Mouse (Mus musculus) splenic B cell, adult 2 months (primary cell): ENCODE measurements around the gene Gm9732.
"Not testable (repeated sequence)": the region's sequence is repeated elsewhere in the genome, so short reads cannot be mapped to it uniquely, and the experiment has no call there.

Experiments used
- DNase-seq: peaks from one replicate; pipeline ENCODE4 v3.0.0-alpha.2; 2011; ENCODE audit warnings: low read depth, low spot score
- H3K27me3 ChIP-seq: 2 replicates; pipeline ENCODE4 v1.6.1; 2012; ENCODE audit warnings: mild to moderate bottlenecking, low read length, moderate library complexity, mixed read lengths; ENCODE audit not compliant: control insufficient read depth, poor library complexity, insufficient read depth, severe bottlenecking
- H3K36me3 ChIP-seq: 2 replicates; pipeline ENCODE4 v1.6.1; 2012; ENCODE audit warnings: mild to moderate bottlenecking, low read length, moderate library complexity, mixed read lengths; ENCODE audit not compliant: control insufficient read depth, poor library complexity, insufficient read depth, severe bottlenecking

The Gm9732 gene

DNA sequence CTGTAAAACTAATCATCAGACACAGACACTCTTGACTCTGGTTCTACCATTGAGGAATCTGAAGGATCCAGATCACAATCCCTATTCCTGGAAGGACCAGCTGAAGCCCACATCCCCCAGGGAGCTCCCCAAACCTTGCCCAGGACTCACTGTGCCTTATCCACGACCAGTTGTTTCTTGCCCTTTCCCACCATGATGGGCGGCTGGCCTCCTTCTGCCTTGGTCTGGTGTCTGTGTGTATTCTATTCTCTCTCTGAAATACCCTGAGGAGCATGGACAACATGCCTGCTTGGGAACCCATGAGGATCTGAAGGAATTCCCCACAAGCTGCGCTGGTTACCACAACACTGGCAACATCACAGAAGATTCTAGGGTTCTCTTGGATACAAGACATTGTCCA lies 18.7 kb downstream of the Gm9732 start, which contains the start of gene Gm8127:
Gene Gm8127 (minus strand): TSS at position 330 of the 400 bp plus-strand sequence.
- not testable (repeated sequence) for H3K27me3 ChIP-seq, H3K36me3 ChIP-seq, DNase-seq

DNA sequence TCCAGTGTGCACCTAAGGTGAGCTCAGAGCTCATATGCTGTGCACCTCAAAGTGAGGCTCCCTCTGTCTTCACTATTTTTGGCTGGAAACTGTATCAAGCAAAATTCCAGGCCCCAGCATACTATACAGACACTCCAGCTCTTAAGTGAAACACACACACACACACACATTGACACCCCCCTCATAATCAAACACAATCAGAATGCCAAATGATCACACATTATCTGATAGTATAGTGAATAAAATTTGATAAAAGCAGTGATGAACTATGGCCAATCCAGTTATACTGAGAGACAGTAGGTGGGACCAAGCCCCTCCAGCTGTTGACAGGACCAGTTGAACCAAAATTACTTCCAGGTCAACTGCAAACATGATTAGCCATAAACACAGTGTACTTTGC lies 44.7 kb downstream of the Gm9732 start:
- DNase-seq, H3K36me3 ChIP-seq, H3K27me3 ChIP-seq: not testable (repeated sequence)

DNA sequence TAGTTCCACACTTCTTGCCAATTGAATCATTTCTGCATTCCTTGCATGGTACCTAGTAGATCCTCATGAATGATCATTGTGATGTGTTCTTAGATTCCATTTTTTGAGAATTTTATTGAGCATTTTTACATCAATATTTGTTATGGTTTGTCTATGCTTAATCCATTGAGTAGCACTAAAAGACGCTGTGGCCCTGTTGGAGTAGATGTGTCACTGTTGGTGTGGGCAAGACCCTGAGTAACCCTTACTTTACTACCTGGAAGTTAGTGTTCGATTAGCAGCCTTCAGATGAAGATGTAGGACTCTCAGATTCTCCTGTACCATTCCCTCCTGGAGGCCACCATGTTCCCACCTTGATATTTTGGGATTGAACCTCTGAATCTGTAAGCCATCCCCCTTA lies 53.8 kb downstream of the Gm9732 start:
- DNase-seq, H3K27me3 ChIP-seq, H3K36me3 ChIP-seq: not testable (repeated sequence)

DNA sequence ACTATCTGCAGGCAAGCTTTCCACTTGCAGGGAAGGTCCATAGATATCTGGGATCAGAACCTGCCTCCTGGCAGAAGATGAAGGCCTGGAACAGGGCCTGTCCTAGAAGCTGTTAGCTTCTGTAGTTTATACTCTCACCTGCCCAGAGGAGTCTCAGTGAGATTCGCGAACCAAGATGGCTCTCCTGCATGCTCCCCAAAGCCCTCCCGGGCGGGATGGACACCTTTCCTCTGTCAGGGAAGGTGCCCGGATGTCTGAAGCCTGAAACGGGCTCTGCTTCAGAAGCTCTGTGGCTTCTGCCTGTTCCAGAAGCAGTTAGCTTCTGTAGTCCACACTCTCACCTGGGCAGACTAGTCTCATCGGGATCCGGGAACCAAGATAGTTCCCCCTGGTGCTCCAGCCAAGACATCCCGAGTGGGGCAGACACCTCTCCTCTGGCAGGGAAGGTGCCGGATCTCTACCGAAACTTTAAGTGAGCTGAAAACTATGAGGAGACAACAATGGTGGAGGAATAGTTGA lies 56.6 kb downstream of the Gm9732 start:
- H3K27me3 ChIP-seq: not testable (repeated sequence)

DNA sequence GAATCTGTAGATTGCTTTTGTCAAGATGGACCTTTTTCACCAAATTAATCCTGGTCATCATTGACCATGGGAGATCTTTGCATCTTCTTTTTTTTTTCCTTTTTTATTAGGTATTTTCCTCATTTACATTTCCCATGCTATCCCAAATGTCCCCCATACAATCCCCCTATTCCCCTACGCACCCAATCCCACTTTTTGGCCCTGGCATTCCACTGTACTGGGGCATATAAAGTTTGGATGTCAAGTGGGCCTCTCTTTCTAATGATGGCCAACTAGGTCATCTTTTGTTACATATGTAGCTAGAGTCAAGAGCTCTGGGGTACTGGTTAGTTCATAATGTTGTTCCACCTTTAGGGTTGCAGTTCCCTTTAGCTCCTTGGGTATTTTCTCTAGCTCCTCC lies 62.8 kb downstream of the Gm9732 start:
- not testable (repeated sequence) for H3K27me3 ChIP-seq, DNase-seq, H3K36me3 ChIP-seq

More for the DNA sequence above, 56.6 kb downstream of the Gm9732 start:
- DNase-seq, H3K36me3 ChIP-seq: not testable (repeated sequence)

DNA sequence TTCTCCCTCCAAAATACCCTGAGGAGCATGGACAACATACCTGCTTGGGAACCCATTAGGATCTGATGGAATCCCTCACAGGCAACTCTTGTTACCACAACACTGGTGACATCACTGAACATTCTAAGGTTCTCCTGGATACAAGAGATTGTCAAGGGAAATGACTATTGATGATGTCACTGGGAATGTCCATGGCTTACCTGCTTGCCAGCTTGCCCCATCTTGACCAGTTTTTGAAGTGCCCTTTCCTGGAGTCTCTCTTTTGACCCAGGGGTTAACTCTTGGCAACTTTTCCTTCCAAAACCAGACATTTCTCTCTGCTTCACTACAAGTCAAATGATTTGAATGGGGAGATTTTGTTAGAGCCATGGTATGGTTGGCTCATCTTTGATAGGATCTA lies 72.9 kb downstream of the Gm9732 start, which contains the start of gene 1700001F09Rik:
Gene 1700001F09Rik (minus strand): TSS at position 101 of the 400 bp plus-strand sequence.
- not testable (repeated sequence) for H3K36me3 ChIP-seq, H3K27me3 ChIP-seq, DNase-seq

DNA sequence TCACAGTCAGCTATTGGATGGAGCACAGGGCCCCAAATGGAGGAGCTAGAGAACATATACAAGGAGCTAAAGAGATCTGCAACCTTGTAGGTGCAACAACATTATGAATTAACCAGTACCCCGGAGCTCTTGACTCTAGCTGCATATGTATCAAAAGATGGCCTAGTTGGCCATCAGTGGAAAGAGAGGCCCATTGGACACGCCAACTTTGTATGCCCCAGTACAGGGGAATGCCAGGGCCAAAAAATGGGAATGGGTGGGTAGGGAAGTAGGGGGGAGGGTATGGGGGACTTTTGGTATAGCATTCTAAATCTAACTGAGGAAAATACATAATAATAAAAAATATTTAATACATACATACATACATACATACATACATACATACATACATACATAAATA lies 78.1 kb downstream of the Gm9732 start:
- H3K27me3 ChIP-seq, H3K36me3 ChIP-seq, DNase-seq: not testable (repeated sequence)
